In genomic region chr12:108208726-108209438, GRCm38 (mm10) we compare ENCODE assay signal across 8 mouse cellular contexts. TPM values are rescaled to one million over a fixed set of nuclear protein-coding genes. Genes with fewer than 3 reads are reported as not detected.
A peak's percentile ranks its signal among the peaks of the same experiment; 100 is the strongest.
DNase-seq lines count a peak whose midpoint lies in the region; ATAC-seq and TF ChIP-seq lines count a peak whose summit lies in the region.

No protein-coding gene starts in this region.

- peak; percentile 83 for TF ChIP-seq CTCF in spleen, adult 2 months (IDR thresholded peaks at IDR 0.05; ENCODE audit: extremely low read depth, insufficient read depth, insufficient read length, insufficient replicate concordance)

- DNase-seq in kidney, adult 11 months, result peak; percentile 50
- peak; percentile 86 to 90 for DNase-seq in cerebellum, postnatal 25 days
- DNase-seq in gastrocnemius, postnatal 10 days, result peak; percentile 80
- peak; percentile 90 for DNase-seq in intestine, embryonic 14.5 days (ENCODE audit: low spot score)
- peak; percentile 74 to 77 for DNase-seq in left cerebral cortex, postnatal 14 days (ENCODE audit: low spot score in 2 of 2)
- DNase-seq in spleen, adult 2 months (ENCODE audit: low read depth in 1 of 2, low spot score in 2 of 2), result peak; percentile 3 to 40

- H3K4me1 ChIP-seq in kidney, embryonic 15.5 days, result peaks cover 39% of the 10 kb centered on the region
- peaks cover 13% of the 10 kb centered on the region for H3K4me1 ChIP-seq in intestine, embryonic 14.5 days (replicated peaks; ENCODE audit: control insufficient read depth, insufficient read depth, low read length)
- peaks cover 43% of the 10 kb centered on the region for H3K4me1 ChIP-seq in midbrain, embryonic 13.5 days (replicated peaks)
- H3K4me1 ChIP-seq in spleen, adult 2 months (ENCODE audit: control insufficient read depth, insufficient read depth, insufficient read length), result no peaks in the 10 kb centered on the region

- no peak overlapping the region for H3K4me2 ChIP-seq in kidney, embryonic 15.5 days
- H3K4me2 ChIP-seq in intestine, embryonic 14.5 days (ENCODE audit: low read length), result no peak overlapping the region
- no peak overlapping the region for H3K4me2 ChIP-seq in midbrain, embryonic 13.5 days (replicated peaks)

- H3K9ac ChIP-seq in kidney, embryonic 15.5 days, result no peak overlapping the region
- H3K9ac ChIP-seq in intestine, embryonic 14.5 days (ENCODE audit: low read length), result no peak overlapping the region
- H3K9ac ChIP-seq in midbrain, embryonic 13.5 days (replicated peaks), result 0 out of 2 replicates have a peak overlapping the region, but pooled peaks have one; percentile 3

- H3K9me3 ChIP-seq in kidney, embryonic 15.5 days (replicated peaks), result no peaks in the 10 kb centered on the region
- no peaks in the 10 kb centered on the region for H3K9me3 ChIP-seq in intestine, embryonic 14.5 days (ENCODE audit: control insufficient read depth, low read length)
- H3K9me3 ChIP-seq in midbrain, embryonic 13.5 days, result no peaks in the 10 kb centered on the region

- H3K27ac ChIP-seq in kidney, embryonic 15.5 days, result no peak overlapping the region
- H3K27ac ChIP-seq in intestine, embryonic 14.5 days (ENCODE audit: low read depth), result no peak overlapping the region
- H3K27ac ChIP-seq in midbrain, embryonic 13.5 days, result no peak overlapping the region
- H3K27ac ChIP-seq in spleen, adult 2 months (ENCODE audit: insufficient read depth, low read length), result no peak overlapping the region

- intact Hi-C loops in left cerebral cortex, postnatal 14 days (cut with DNase I), result loop anchor here (2.0 to 10.0 kb wide), 3 partner anchors 68 to 286 kb away; partner anchors contain the start of gene Ccdc85c

- WGBS in kidney, embryonic 15.5 days, result 25% methylated on average over 13 of the region's 13 CpGs
- WGBS in intestine, embryonic 14.5 days, result 32% methylated on average over 13 of the region's 13 CpGs
- 36% methylated on average over 13 of the region's 13 CpGs for WGBS in midbrain, embryonic 13.5 days
- 36% methylated on average over 13 of the region's 13 CpGs for WGBS in spleen, adult 2 months

- peaks cover 27% of the 10 kb centered on the region for H3K36me3 ChIP-seq in kidney, embryonic 15.5 days
- H3K36me3 ChIP-seq in intestine, embryonic 14.5 days (ENCODE audit: control insufficient read depth, insufficient read depth, low read length), result peaks cover 28% of the 10 kb centered on the region; the same call in 1 of the 2 replicates
- peaks cover 38% of the 10 kb centered on the region for H3K36me3 ChIP-seq in midbrain, embryonic 13.5 days
- H3K36me3 ChIP-seq in spleen, adult 2 months (ENCODE audit: control insufficient read depth, insufficient read depth, low read length), result no peaks in the 10 kb centered on the region

- ATAC-seq in kidney, embryonic 15.5 days (replicated peaks; ENCODE audit: low FRiP score), result no peak
- peak; percentile 13; the same call in 1 of the 2 replicates for ATAC-seq in intestine, embryonic 14.5 days (replicated peaks; ENCODE audit: low FRiP score, low TSS enrichment, low read depth)
- 0 out of 2 replicates have a peak, but pooled peaks have one; percentile 12 for ATAC-seq in midbrain, embryonic 13.5 days

- no peak for TF ChIP-seq POLR2A in spleen, adult 2 months (IDR thresholded peaks at IDR 0.05; ENCODE audit: low read depth, low read length)

- no peaks in the 10 kb centered on the region; the same call in 1 of the 2 replicates for H3K27me3 ChIP-seq in kidney, embryonic 15.5 days
- H3K27me3 ChIP-seq in intestine, embryonic 14.5 days (replicated peaks; ENCODE audit: control insufficient read depth, insufficient read depth, low read length), result no peaks in the 10 kb centered on the region
- no peaks in the 10 kb centered on the region for H3K27me3 ChIP-seq in midbrain, embryonic 13.5 days
- H3K27me3 ChIP-seq in spleen, adult 2 months (ENCODE audit: control insufficient read depth, insufficient read depth, low read length), result no peaks in the 10 kb centered on the region

- no peak overlapping the region for H3K4me3 ChIP-seq in kidney, embryonic 15.5 days (replicated peaks)
- no peak overlapping the region for H3K4me3 ChIP-seq in intestine, embryonic 14.5 days (ENCODE audit: low read depth, low read length)
- no peak overlapping the region for H3K4me3 ChIP-seq in midbrain, embryonic 13.5 days (replicated peaks)
- H3K4me3 ChIP-seq in spleen, adult 2 months (ENCODE audit: extremely low read depth, insufficient read depth, insufficient read length), result no peak overlapping the region

RNA-seq across cellular contexts. Expression of gene Ccnk, which starts 29.5 kb away (rescaled TPM):
- 3.2 and 3.7 TPM in 2 replicates for polyA plus RNA-seq in kidney, embryonic 15.5 days (2015; fragmentation: Nextera tagmentation; extraction: Ambion mirVana)
- 10 to 100 TPM; 30.1 to 32.2 TPM for total RNA-seq in gastrocnemius, postnatal 10 days (2021)
- polyA plus RNA-seq in intestine, embryonic 14.5 days (2014; fragmentation: Nextera tagmentation; extraction: Ambion mirVana), result 4.7 and 5.1 TPM in 2 replicates
- total RNA-seq in left cerebral cortex, postnatal 14 days (2021), result 10 to 100 TPM; 32.4 TPM
- 4.4 and 4.7 TPM in 2 replicates for polyA plus RNA-seq in midbrain, embryonic 13.5 days (2015; fragmentation: Nextera tagmentation; extraction: Ambion mirVana)
- polyA plus RNA-seq in spleen, adult 2 months (2012; rRNA removed), result 15.0 and 15.5 TPM in 2 replicates

RNA-seq across cellular contexts. Expression of gene Setd3, which starts 29.8 kb away (rescaled TPM):
- polyA plus RNA-seq in kidney, embryonic 15.5 days (2015; fragmentation: Nextera tagmentation; extraction: Ambion mirVana), result 87.1 and 87.2 TPM in 2 replicates
- 10 to 100 TPM; 82.7 to 91.8 TPM for total RNA-seq in gastrocnemius, postnatal 10 days (2021)
- polyA plus RNA-seq in intestine, embryonic 14.5 days (2014; fragmentation: Nextera tagmentation; extraction: Ambion mirVana), result 75.9 and 83.6 TPM in 2 replicates
- 100 to 1,000 TPM; 123 to 127 TPM for total RNA-seq in left cerebral cortex, postnatal 14 days (2021)
- polyA plus RNA-seq in midbrain, embryonic 13.5 days (2015; fragmentation: Nextera tagmentation; extraction: Ambion mirVana), result 93.6 and 96.6 TPM in 2 replicates
- polyA plus RNA-seq in spleen, adult 2 months (2012; rRNA removed), result 8.2 and 9.6 TPM in 2 replicates

Comparison
In these comparisons a context has a peak if more than half of its experiments do, and no peak if none do; other contexts are left out.
1. DNase-seq: peak in every context shown above with its lines; median percentile 90 in intestine, embryonic 14.5 days; 88 in cerebellum, postnatal 25 days; 80 in gastrocnemius, postnatal 10 days; 76 in left cerebral cortex, postnatal 14 days; 50 in kidney, adult 11 months; 22 in spleen, adult 2 months.